Mouse (Mus musculus): Measurements from ENCODE around the gene Igbp1b.

The Igbp1b gene

GRCm38 (mm10) chr6:138658516-138658915 is at the start of gene Igbp1b:
Gene Igbp1b, minus strand, starts transcription at chr6:138658544.
- TF ChIP-seq NANOG (IDR thresholded peaks at IDR 0.05; ENCODE audit: borderline replicate concordance, low read length) (no peak), CTCF (conservative IDR thresholded peaks at IDR 0.05; ENCODE audit: low read length) (no peak), POU5F1 (IDR thresholded peaks at IDR 0.05; ENCODE audit: borderline replicate concordance, low read length) (no peak)
- Histone ChIP-seq H3K4me1 (replicated peaks; ENCODE audit: low read depth, low read length) (no peaks in the 10 kb centered on the region), H3K27me3 (ENCODE audit: insufficient read depth, low read length) (peaks cover 4% of the 10 kb centered on the region; the same call in 1 of the 2 replicates), H3K9me3 (ENCODE audit: low read length) (peaks cover 13% of the 10 kb centered on the region), H3K4me3 (replicated peaks; ENCODE audit: low read length) (no peak within 1 kb of the TSS), H3K36me3 (ENCODE audit: insufficient read depth, low read length) (no peaks in the 10 kb centered on the region)

GRCm38 (mm10) chr6:138682959-138683358 is 24.6 kb upstream of the Igbp1b start:
- no peak for TF ChIP-seq CTCF (conservative IDR thresholded peaks at IDR 0.05; ENCODE audit: low read length)
- TF ChIP-seq POU5F1 (IDR thresholded peaks at IDR 0.05; ENCODE audit: borderline replicate concordance, low read length) = no peak
- TF ChIP-seq NANOG (IDR thresholded peaks at IDR 0.05; ENCODE audit: borderline replicate concordance, low read length) = no peak
- Histone ChIP-seq H3K9me3 (ENCODE audit: low read length) (peaks cover 12% of the 10 kb centered on the region), H3K4me1 (replicated peaks; ENCODE audit: low read depth, low read length) (no peaks in the 10 kb centered on the region), H3K4me3 (replicated peaks; ENCODE audit: low read length) (no peak overlapping the region), H3K36me3 (ENCODE audit: insufficient read depth, low read length) (no peaks in the 10 kb centered on the region), H3K27me3 (ENCODE audit: insufficient read depth, low read length) (no peaks in the 10 kb centered on the region)

- Histone ChIP-seq H3K4me1 (replicated peaks; ENCODE audit: low read depth, low read length) (no peaks in the 10 kb centered on the region), H3K36me3 (ENCODE audit: insufficient read depth, low read length) (no peaks in the 10 kb centered on the region), H3K27me3 (ENCODE audit: insufficient read depth, low read length) (no peaks in the 10 kb centered on the region), H3K9me3 (ENCODE audit: low read length) (no peaks in the 10 kb centered on the region), H3K4me3 (replicated peaks; ENCODE audit: low read length) (no peak overlapping the region)
- no peak for TF ChIP-seq POU5F1 (IDR thresholded peaks at IDR 0.05; ENCODE audit: borderline replicate concordance, low read length)
- TF ChIP-seq CTCF (conservative IDR thresholded peaks at IDR 0.05; ENCODE audit: low read length) = no peak
- TF ChIP-seq NANOG (IDR thresholded peaks at IDR 0.05; ENCODE audit: borderline replicate concordance, low read length) = no peak
Measured at GRCm38 (mm10) chr6:138672704-138673141, 14.4 kb upstream of the Igbp1b start.

GRCm38 (mm10) chr6:138665416-138665815 is 7.1 kb upstream of the Igbp1b start:
- no peak for TF ChIP-seq POU5F1 (IDR thresholded peaks at IDR 0.05; ENCODE audit: borderline replicate concordance, low read length)
- no peak for TF ChIP-seq CTCF (conservative IDR thresholded peaks at IDR 0.05; ENCODE audit: low read length)
- no peaks in the 10 kb centered on the region for H3K36me3 ChIP-seq (ENCODE audit: insufficient read depth, low read length)
- no peaks in the 10 kb centered on the region for H3K4me1 ChIP-seq (replicated peaks; ENCODE audit: low read depth, low read length)
- no peaks in the 10 kb centered on the region for H3K27me3 ChIP-seq (ENCODE audit: insufficient read depth, low read length)
- no peaks in the 10 kb centered on the region for H3K9me3 ChIP-seq (ENCODE audit: low read length)
- H3K4me3 ChIP-seq (replicated peaks; ENCODE audit: low read length) = no peak overlapping the region

- H3K27me3 ChIP-seq (ENCODE audit: insufficient read depth, low read length) = no peaks in the 10 kb centered on the region
- H3K36me3 ChIP-seq (ENCODE audit: insufficient read depth, low read length) = no peaks in the 10 kb centered on the region
- no peak overlapping the region for H3K4me3 ChIP-seq (replicated peaks; ENCODE audit: low read length)
- TF ChIP-seq POU5F1 (IDR thresholded peaks at IDR 0.05; ENCODE audit: borderline replicate concordance, low read length) (no peak), CTCF (conservative IDR thresholded peaks at IDR 0.05; ENCODE audit: low read length) (no peak), NANOG (IDR thresholded peaks at IDR 0.05; ENCODE audit: borderline replicate concordance, low read length) (no peak)
- H3K4me1 ChIP-seq (replicated peaks; ENCODE audit: low read depth, low read length) = no peaks in the 10 kb centered on the region
- no peaks in the 10 kb centered on the region for H3K9me3 ChIP-seq (ENCODE audit: low read length)
Measured at GRCm38 (mm10) chr6:138645604-138646003, 12.7 kb downstream of the Igbp1b start.

- Histone ChIP-seq H3K4me3 (replicated peaks; ENCODE audit: low read length) (no peak overlapping the region), H3K4me1 (replicated peaks; ENCODE audit: low read depth, low read length) (no peaks in the 10 kb centered on the region), H3K27me3 (ENCODE audit: insufficient read depth, low read length) (no peaks in the 10 kb centered on the region), H3K9me3 (ENCODE audit: low read length) (peaks cover 2% of the 10 kb centered on the region), H3K36me3 (ENCODE audit: insufficient read depth, low read length) (no peaks in the 10 kb centered on the region)
- TF ChIP-seq NANOG (IDR thresholded peaks at IDR 0.05; ENCODE audit: borderline replicate concordance, low read length) = no peak
- TF ChIP-seq POU5F1 (IDR thresholded peaks at IDR 0.05; ENCODE audit: borderline replicate concordance, low read length) = no peak
- TF ChIP-seq CTCF (conservative IDR thresholded peaks at IDR 0.05; ENCODE audit: low read length) = no peak
Measured at GRCm38 (mm10) chr6:138639351-138639750, 19.0 kb downstream of the Igbp1b start.

GRCm38 (mm10) chr6:138620786-138621185 is 37.6 kb downstream of the Igbp1b start:
- Histone ChIP-seq H3K27me3 (ENCODE audit: insufficient read depth, low read length) (no peaks in the 10 kb centered on the region), H3K36me3 (ENCODE audit: insufficient read depth, low read length) (no peaks in the 10 kb centered on the region), H3K4me3 (replicated peaks; ENCODE audit: low read length) (no peak overlapping the region), H3K4me1 (replicated peaks; ENCODE audit: low read depth, low read length) (no peaks in the 10 kb centered on the region), H3K9me3 (ENCODE audit: low read length) (no peaks in the 10 kb centered on the region)
- TF ChIP-seq POU5F1 (IDR thresholded peaks at IDR 0.05; ENCODE audit: borderline replicate concordance, low read length) = no peak
- no peak for TF ChIP-seq CTCF (conservative IDR thresholded peaks at IDR 0.05; ENCODE audit: low read length)
- no peak for TF ChIP-seq NANOG (IDR thresholded peaks at IDR 0.05; ENCODE audit: borderline replicate concordance, low read length)

GRCm38 (mm10) chr6:138618396-138618795 is 39.9 kb downstream of the Igbp1b start:
- H3K36me3 ChIP-seq (ENCODE audit: insufficient read depth, low read length) = no peaks in the 10 kb centered on the region
- no peak overlapping the region for H3K4me3 ChIP-seq (replicated peaks; ENCODE audit: low read length)
- TF ChIP-seq NANOG (IDR thresholded peaks at IDR 0.05; ENCODE audit: borderline replicate concordance, low read length) = no peak
- TF ChIP-seq CTCF (conservative IDR thresholded peaks at IDR 0.05; ENCODE audit: low read length) = no peak
- no peak for TF ChIP-seq POU5F1 (IDR thresholded peaks at IDR 0.05; ENCODE audit: borderline replicate concordance, low read length)
- H3K9me3 ChIP-seq (ENCODE audit: low read length) = no peaks in the 10 kb centered on the region
- no peaks in the 10 kb centered on the region for H3K4me1 ChIP-seq (replicated peaks; ENCODE audit: low read depth, low read length)
- no peaks in the 10 kb centered on the region for H3K27me3 ChIP-seq (ENCODE audit: insufficient read depth, low read length)

All from E14TG2a.4 (cell line).